Mouse (Mus musculus) bone marrow, adult 2 months (tissue): ENCODE data around the gene Klhl36. TPM values are rescaled to one million over a fixed set of nuclear protein-coding genes. Genes with fewer than 3 reads are reported as not detected.

Experiments used
- H3K27ac ChIP-seq: fragments of 200-500 bp; 2 replicates; pipeline ENCODE4 v1.5.1; 2012; ENCODE audit warnings: low read depth, mild to moderate bottlenecking, control low read depth, inconsistent platforms, low read length; ENCODE audit not compliant: control insufficient read depth, poor library complexity, insufficient read depth
- H3K4me1 ChIP-seq: fragments of 200-500 bp; 2 replicates; pipeline ENCODE4 v1.6.1; 2011; ENCODE audit warnings: low read length; ENCODE audit not compliant: control insufficient read depth, insufficient read depth
- H3K4me3 ChIP-seq: fragments of 200-500 bp; replicated peaks from 2 replicates; pipeline ENCODE3; 2011; ENCODE audit warnings: mild to moderate bottlenecking, low read depth, low read length, control low read depth; ENCODE audit not compliant: control insufficient read depth
- CTCF ChIP-seq: fragments of 200-500 bp; IDR thresholded peaks from 2 replicates; pipeline ENCODE4 v1.5.1; 2011; ENCODE audit warnings: low read length, control low read depth; ENCODE audit not compliant: control insufficient read depth, insufficient read depth
- POLR2A ChIP-seq: fragments of 200-500 bp; IDR thresholded peaks from 2 replicates; pipeline ENCODE4 v1.6.1; 2011; ENCODE audit warnings: low read depth, mild to moderate bottlenecking, control low read depth, low read length, borderline replicate concordance; ENCODE audit not compliant: control insufficient read depth
- WGBS: fragments of 180-500 bp; shearing (Covaris S2); methylation state at CpG from one replicate; pipeline ENCODE4 v1.1.7; 2018; 5-methylcytosine and 5-hydroxymethylcytosine counted together
- polyA plus RNA-seq: library from polyadenylated mRNA; stranded (reverse); fragments of >200 nt; gene quantifications from 2 replicates; pipeline ENCODE4 v1.2.4, GENCODE M21; 2011; ENCODE audit warnings: low replicate concordance; ENCODE audit not compliant: missing spikeins, insufficient read depth, insufficient read length

Gene Klhl36
- polyA plus RNA-seq, 1 experiment: 4.8 TPM

- Histone ChIP-seq H3K4me3 (no peak overlapping the region), H3K4me1 (no peaks in the 10 kb centered on the region; the same call in 1 of the 2 replicates), H3K27ac (no peak overlapping the region)
- WGBS: 61% methylated on average over 8 of the region's 8 CpGs
- TF ChIP-seq CTCF (no peak), POLR2A (no peak)
Observed at GRCm38 (mm10) chr8:119853521-119853920, 8.5 kb upstream of the Klhl36 start.

- Histone ChIP-seq H3K4me3 (no peak overlapping the region), H3K27ac (no peak overlapping the region), H3K4me1 (no peaks in the 10 kb centered on the region; the same call in 1 of the 2 replicates)
- no peak for TF ChIP-seq CTCF
- TF ChIP-seq POLR2A: no peak
- 70% methylated on average over 5 of the region's 5 CpGs for WGBS
Observed at GRCm38 (mm10) chr8:119854035-119854434, 8.0 kb upstream of the Klhl36 start.

GRCm38 (mm10) chr8:119855656-119856055 lies 6.4 kb upstream of the Klhl36 start:
- Histone ChIP-seq H3K4me3 (no peak overlapping the region), H3K4me1 (no peaks in the 10 kb centered on the region; the same call in 1 of the 2 replicates), H3K27ac (no peak overlapping the region)
- TF ChIP-seq CTCF (no peak), POLR2A (no peak)
- 74% methylated on average over 5 of the region's 5 CpGs for WGBS

GRCm38 (mm10) chr8:119857767-119858166 lies 4.3 kb upstream of the Klhl36 start:
- 17% methylated on average over 6 of the region's 6 CpGs for WGBS
- no peak overlapping the region for H3K27ac ChIP-seq
- no peak overlapping the region for H3K4me3 ChIP-seq
- no peaks in the 10 kb centered on the region; the same call in 1 of the 2 replicates for H3K4me1 ChIP-seq
- TF ChIP-seq POLR2A: no peak
- no peak for TF ChIP-seq CTCF

GRCm38 (mm10) chr8:119862390-119862734 lies 296 bp downstream of the Klhl36 start:
- Histone ChIP-seq H3K4me3 (peak overlapping the region; percentile 79), H3K27ac (peak overlapping the region; percentile 73), H3K4me1 (peaks cover 2% of the 10 kb centered on the region; the same call in 1 of the 2 replicates)
- TF ChIP-seq POLR2A (no peak), CTCF (no peak)
- under 1% methylated on average over 19 of the region's 19 CpGs for WGBS

- Histone ChIP-seq H3K4me3 (peak overlapping the region; percentile 79), H3K4me1 (peaks cover 2% of the 10 kb centered on the region; the same call in 1 of the 2 replicates), H3K27ac (no peak overlapping the region)
- no peak for TF ChIP-seq POLR2A
- no peak for TF ChIP-seq CTCF
- 35% methylated on average over 6 of the region's 6 CpGs for WGBS
Observed at GRCm38 (mm10) chr8:119862749-119863148, 683 bp downstream of the Klhl36 start.

- whole genome bisulfite sequencing: 92% methylated on average over 20 of the region's 20 CpGs
- Histone ChIP-seq H3K27ac (no peak overlapping the region), H3K4me3 (no peak overlapping the region), H3K4me1 (peaks cover 2% of the 10 kb centered on the region; the same call in 1 of the 2 replicates)
- no peak for TF ChIP-seq CTCF
- no peak for TF ChIP-seq POLR2A
Observed at GRCm38 (mm10) chr8:119869616-119870015, 7.5 kb downstream of the Klhl36 start.

GRCm38 (mm10) chr8:119873181-119873580 lies 11.1 kb downstream of the Klhl36 start:
- no peak for TF ChIP-seq POLR2A
- TF ChIP-seq CTCF: no peak
- Histone ChIP-seq H3K4me1 (no peaks in the 10 kb centered on the region), H3K4me3 (no peak overlapping the region), H3K27ac (no peak overlapping the region)
- WGBS: 74% methylated on average over 1 of the region's 1 CpGs

GRCm38 (mm10) chr8:119881301-119881700 lies 19.2 kb downstream of the Klhl36 start:
- no peaks in the 10 kb centered on the region for H3K4me1 ChIP-seq
- H3K27ac ChIP-seq: no peak overlapping the region
- no peak overlapping the region for H3K4me3 ChIP-seq
- TF ChIP-seq POLR2A (no peak), CTCF (no peak)
- WGBS: 50% methylated on average over 6 of the region's 6 CpGs
